Mouse (Mus musculus) MN1 (cell line): ENCODE results near the gene Hmga2.
A peak's percentile ranks its signal among the peaks of the same experiment; 100 is the strongest.

Experiments used
- DNase-seq: peaks from one replicate; pipeline ENCODE4 v3.0.0-alpha.2; 2016; ENCODE audit warnings: low spot score

Hmga2 gene

GRCm38 (mm10) chr10:120424015-120424414, 52.3 kb downstream of the Hmga2 start:
- DNase-seq: no peak

- DNase-seq: no peak
These were observed 53.0 kb downstream of the Hmga2 start for GRCm38 (mm10) chr10:120423256-120423655.

DNA sequence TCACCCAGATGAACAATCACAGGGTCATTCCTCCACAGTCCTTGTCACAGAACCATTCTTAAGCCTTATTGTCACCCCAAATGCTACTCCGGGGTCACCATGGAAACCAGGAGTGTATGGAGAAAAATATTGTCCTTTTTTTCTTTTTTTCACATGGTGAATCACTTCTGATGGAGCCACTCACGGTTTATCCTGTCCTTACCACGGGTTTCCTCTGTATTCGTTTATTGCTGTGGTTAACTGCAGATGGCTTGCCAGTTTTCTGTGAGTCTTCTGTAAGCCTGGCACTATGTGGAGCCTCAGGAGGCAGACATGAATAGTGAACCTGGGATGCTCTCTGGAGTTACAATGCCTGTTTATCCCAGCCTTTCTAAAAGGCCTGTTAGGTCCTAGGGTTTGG, 53.4 kb downstream of the Hmga2 start:
- no peak for DNase-seq

DNA sequence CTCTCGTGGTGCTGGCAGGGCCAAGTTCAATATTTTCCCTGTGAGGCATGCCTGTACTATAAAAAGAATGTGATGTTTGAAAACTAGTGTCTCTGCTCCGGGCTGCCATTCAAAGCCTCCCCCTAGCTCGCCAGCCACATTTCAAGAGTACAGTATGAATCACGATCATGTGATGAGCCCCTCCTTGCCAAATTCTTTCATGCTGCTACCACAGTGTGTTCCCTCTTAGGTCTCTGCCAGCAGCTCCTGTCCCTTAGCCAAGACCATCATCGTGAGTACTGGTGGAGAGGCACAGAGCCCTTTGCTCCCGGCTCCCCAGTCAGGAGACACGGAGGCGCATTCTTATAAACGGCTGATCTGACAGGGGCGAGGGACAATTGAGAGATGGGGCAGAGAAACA, 54.2 kb downstream of the Hmga2 start:
- DNase-seq: peak; percentile 73

- DNase-seq: no peak
These were observed 55.2 kb downstream of the Hmga2 start for GRCm38 (mm10) chr10:120420971-120421629.

GRCm38 (mm10) chr10:120418738-120419523, 57.3 kb downstream of the Hmga2 start:
- DNase-seq: no peak

DNA sequence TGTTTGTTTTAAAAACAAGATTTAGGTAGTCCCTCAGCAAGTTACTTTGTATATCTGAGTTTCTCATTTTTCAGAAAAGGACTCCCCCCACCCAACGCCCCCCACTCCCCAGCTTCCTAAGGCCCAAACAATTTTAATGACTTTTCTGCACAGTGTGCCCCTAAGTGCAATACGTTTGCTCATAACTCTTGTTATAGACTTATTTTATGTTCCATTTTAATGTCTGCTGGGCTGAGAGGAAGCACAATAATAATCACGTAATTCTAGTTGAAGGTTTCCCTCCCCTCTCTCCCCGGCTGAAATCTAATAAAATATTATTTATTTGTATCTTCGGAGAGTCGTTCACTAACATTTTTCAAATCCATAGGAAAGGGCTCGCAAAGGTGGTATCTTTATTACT, 58.1 kb downstream of the Hmga2 start:
- no peak for DNase-seq

DNA sequence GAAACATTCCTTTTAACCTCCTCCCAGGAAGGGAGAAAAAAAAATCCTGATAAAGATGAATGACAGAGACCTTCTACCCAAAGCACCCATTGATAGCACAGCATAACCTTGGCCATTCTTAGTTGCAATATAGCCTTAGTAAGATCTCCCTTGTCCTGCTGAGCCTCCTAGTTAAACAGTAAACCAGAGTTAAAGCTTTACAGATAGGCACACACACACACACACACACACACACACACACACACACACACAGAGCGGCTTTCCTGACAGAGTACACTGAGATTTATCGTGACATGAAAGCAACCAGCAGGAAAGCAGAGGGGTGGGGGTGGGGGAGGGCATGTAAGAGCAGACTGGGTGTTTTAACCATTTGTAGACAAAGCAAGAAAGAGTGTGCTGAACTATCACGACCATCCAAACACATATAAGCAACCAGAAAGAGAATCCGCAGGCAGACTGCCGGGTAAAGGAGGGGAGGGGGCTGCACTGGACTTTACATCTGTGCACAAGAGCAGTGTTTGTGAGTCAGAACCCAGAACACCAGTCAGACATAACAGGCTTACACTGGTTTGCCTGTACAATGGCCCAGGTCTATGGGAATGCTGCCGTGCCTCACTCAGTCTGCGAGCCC, 58.7 kb downstream of the Hmga2 start:
- no peak for DNase-seq

DNA sequence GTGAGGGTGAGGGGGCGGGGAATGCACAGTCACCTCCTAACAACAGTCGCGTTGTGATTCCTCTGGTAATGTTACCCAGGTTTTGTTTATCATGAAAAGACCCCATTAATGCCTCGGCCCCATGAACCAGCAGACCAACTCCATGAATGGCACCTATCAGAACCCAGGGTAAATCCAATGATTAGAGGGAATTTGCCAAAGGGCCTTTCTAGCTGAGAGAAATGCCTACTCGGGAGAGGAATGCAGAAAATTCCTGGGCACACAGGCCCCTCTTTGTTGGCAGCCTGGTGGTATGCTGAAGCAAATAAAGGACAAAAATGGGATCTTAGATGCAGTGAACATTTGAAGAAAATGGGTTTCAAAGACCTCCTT, 59.2 kb downstream of the Hmga2 start:
- DNase-seq: no peak

GRCm38 (mm10) chr10:120416628-120417027, 59.6 kb downstream of the Hmga2 start:
- no peak for DNase-seq

GRCm38 (mm10) chr10:120412215-120412614, 64.1 kb downstream of the Hmga2 start:
- no peak for DNase-seq

DNA sequence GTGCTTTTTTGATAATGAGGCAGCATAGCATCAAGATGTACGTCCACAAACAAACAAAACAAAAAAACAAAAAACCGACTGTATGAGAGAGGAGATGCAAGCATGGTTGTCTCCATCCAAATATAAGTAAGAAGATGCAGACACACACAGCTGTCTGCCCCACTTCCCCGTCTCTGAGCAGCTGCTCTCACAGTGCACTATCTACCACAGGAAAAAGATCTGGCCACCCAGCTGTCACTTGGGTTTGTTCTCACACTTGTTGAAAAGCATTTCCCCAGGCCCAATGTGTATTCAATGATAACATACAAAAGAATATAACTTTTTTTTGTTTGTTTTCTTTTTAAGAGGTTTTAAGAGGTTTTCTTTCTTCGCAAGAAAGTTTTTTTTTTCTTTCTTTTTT, 65.3 kb downstream of the Hmga2 start:
- no peak for DNase-seq

DNA sequence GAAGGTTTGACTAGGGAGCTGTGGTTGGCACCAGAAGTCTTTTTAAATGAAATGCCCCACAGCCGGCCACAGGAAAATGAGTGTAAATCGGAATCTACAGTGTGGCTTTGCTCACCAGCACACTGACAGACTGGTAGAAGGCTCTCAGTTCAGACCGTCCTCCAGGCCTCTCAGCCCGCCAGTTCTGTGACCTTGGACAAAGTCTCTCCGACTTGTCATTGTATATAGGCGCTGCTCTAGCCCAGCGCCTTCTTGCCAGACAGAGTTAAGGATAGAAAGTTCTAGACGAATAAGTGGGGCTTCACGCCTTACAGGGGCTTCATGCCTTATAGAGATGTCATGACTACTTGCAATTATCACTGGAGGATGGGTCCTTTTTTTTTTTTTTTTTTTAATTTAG, 67.1 kb downstream of the Hmga2 start:
- no peak for DNase-seq

DNA sequence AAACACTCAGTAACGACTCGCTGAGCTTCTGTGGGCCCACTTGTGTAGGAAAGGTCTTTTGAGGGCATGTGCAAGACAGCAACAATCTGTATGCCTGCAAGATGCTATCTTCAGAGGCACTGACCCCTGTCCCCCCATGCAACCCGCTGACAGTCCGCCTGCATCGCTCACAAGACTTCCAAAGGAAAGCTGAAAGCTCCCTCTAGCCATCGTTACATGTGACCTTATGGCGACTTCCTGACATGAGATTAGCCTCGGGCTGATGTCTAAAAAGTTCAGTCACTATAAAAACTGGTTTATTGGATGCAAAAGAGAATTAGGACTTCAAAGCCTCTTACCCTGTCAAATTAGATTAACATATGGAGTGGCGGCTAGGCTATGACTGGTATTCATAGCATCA, 69.0 kb downstream of the Hmga2 start:
- DNase-seq: no peak

- no peak for DNase-seq
These were observed 70.2 kb downstream of the Hmga2 start for GRCm38 (mm10) chr10:120406038-120406437.

DNA sequence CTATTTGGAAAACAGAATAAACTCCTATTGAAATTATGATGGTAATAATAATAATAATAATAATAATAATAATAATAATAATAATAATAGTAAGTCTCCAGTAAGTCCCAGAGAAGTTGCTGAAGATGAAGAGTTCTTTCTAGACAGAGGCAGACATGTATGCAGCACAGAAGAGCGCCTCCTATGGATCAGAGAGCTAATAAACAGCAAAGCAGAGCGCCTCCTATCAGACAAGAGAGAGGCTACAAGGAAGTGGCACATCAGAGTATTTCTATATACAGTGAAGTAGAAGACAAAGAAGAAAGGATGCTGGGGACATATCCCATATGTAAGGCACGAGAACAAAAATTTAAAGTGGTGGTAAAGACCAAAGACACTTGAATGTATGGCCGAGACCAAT, 70.9 kb downstream of the Hmga2 start:
- DNase-seq: no peak

- no peak for DNase-seq
These were observed 73.3 kb downstream of the Hmga2 start for GRCm38 (mm10) chr10:120402966-120403365.

DNA sequence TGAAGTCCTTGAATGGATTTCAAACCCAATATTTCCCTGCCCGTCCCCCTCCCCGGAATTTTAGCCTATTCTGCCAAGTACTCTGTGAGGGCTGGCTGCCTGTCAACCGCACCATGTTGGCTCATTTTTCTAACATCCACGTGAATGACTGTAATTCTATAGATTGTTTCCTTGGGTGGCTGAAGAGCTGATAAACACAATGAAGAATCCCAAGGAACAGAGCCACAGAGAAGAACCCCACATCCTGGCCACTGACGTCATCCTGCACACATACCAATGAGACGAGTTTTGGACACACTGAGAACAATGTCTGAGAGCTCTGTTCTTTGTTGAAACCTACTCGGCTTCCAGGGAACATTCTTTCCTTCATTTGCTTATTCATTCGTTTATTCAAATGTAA, 74.5 kb downstream of the Hmga2 start:
- no peak for DNase-seq

GRCm38 (mm10) chr10:120399846-120400510, 76.3 kb downstream of the Hmga2 start:
- DNase-seq: no peak

DNA sequence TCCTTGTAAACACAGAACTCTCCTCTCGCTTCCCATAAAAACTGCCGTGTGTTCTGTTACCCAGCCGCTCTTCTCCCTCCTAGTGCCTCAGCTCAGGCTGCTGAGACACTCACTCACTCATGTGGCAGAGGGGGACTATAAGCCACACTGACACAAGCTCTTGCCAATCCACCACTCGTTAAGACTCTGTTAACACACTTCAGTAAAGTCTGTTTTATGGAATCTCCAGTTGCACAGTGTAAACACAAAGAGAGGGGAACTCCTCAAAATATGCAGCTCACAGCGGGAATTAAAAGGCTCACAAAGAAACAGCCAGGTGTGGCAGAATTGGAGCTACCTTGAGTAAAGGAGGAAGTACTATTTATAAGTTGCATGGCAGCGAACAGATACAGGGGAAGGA, 77.5 kb downstream of the Hmga2 start:
- DNase-seq: no peak

DNA sequence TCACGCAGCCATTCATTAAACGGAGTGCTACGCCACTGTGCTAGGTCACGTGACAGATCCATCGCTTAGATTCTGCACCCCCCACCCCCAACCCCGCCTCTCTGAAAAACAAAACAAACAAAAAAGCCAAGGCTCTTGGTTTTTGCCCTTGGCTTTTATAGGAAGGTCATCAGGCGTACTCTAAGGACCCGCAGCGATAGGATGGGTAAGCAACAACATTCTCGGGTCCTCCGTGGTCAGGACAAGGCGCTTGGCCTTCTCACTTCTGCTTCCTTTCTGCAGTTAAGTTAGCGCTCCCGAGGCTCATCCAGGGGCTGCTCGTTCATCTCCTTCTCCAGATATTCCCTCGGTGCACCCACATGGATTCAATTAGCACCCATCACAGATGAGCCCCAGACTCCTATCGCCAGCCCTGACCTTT, 79.0 kb downstream of the Hmga2 start:
- DNase-seq: no peak

DNA sequence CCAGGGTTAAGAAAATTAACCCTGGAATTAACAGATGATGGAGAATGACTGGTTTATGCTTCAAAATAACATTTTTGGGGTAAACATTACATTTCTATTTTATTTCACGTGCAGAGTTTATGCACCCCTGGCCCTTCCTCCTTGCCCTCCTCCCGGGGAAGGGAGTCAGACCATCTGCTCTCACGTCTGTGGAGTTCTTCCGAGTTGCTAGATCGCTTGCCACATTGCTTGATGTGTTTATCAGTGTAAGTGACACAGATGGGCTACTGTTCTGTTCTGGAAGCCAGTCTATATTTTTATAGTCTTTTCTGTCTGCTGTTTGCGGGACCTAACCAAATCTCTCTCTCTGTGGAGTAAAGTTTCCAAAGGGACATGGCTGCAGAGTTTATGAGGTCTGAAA, 80.7 kb downstream of the Hmga2 start:
- no peak for DNase-seq

DNA sequence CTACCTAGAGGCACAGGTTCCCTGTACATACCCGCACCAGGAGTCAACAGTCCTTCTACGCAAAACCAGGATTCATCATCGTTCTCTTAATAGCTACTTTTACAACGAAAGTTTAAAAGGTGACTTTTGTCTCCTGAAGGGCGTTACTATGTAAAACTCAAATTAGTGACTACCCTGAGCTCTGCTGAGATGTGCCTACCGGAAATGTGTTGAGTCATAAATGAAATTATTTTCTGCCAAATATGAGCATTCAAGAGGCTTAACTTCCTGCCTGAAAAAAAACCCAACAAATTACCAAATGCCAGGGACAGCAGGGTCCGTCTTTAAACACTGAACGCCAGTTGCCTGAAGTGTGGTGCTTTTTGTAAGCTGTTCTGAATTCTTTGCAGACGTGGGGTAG, 81.5 kb downstream of the Hmga2 start:
- DNase-seq: no peak
